Mouse (Mus musculus) intestine, embryonic 14.5 days (tissue): ENCODE measurements around the gene Zfpl1. TPM values are rescaled to one million over a fixed set of nuclear protein-coding genes. Genes with fewer than 3 reads are reported as not detected.
"Not testable (repeated sequence)": the region's sequence is repeated elsewhere in the genome, so short reads cannot be mapped to it uniquely, and the experiment has no call there.

Source experiments
- ATAC-seq: fragments of 200-750 bp; cut with Nextera tagmentation; replicated peaks from 2 replicates; pipeline ENCODE4 v1.8.0; 2017; ENCODE audit warnings: low read depth, moderate number of reproducible peaks, moderate TSS enrichment, moderate library complexity; ENCODE audit not compliant: low FRiP score, low TSS enrichment
- DNase-seq: peaks from one replicate; pipeline ENCODE4 v3.0.0-alpha.2; 2018; ENCODE audit warnings: low spot score
- H3K27ac ChIP-seq: fragments of 300-500 bp; sonication (generic); 2 replicates; pipeline ENCODE4 v1.5.1; 2014; ENCODE audit warnings: low read depth, mild to moderate bottlenecking, control low read depth
- H3K27me3 ChIP-seq: fragments of 300-500 bp; sonication (generic); replicated peaks from 2 replicates; pipeline ENCODE4 v1.6.1; 2014; ENCODE audit warnings: low read length, control low read depth; ENCODE audit not compliant: control insufficient read depth, insufficient read depth
- H3K36me3 ChIP-seq: fragments of 300-500 bp; sonication (generic); 2 replicates; pipeline ENCODE4 v1.6.1; 2014; ENCODE audit warnings: low read length, control low read depth; ENCODE audit not compliant: control insufficient read depth, insufficient read depth
- H3K4me1 ChIP-seq: fragments of 300-500 bp; sonication (generic); replicated peaks from 2 replicates; pipeline ENCODE4 v1.6.1; 2014; ENCODE audit warnings: low read length, control low read depth, mixed read lengths; ENCODE audit not compliant: control insufficient read depth, insufficient read depth
- H3K4me2 ChIP-seq: fragments of 300-500 bp; sonication (generic); 2 replicates; pipeline ENCODE4 v1.6.1; 2014; ENCODE audit warnings: low read length
- H3K4me3 ChIP-seq: fragments of 300-500 bp; sonication (generic); 2 replicates; pipeline ENCODE4 v1.5.1; 2014; ENCODE audit warnings: low read depth, low read length, control low read depth, mixed read lengths
- H3K9ac ChIP-seq: fragments of 300-500 bp; sonication (generic); 2 replicates; pipeline ENCODE4 v1.6.1; 2014; ENCODE audit warnings: mild to moderate bottlenecking, low read length
- H3K9me3 ChIP-seq: fragments of 300-500 bp; sonication (generic); 2 replicates; pipeline ENCODE4 v1.6.1; 2016; ENCODE audit warnings: low read length, control low read depth; ENCODE audit not compliant: control insufficient read depth
- WGBS: fragments of 180-500 bp; shearing (Covaris S2); extraction: QIAGEN DNeasy Blood & Tissue Kit; methylation state at CpG from one replicate; pipeline ENCODE4 v1.1.7; 2014; 5-methylcytosine and 5-hydroxymethylcytosine counted together
- polyA plus RNA-seq: library from polyadenylated mRNA; unstranded; fragments of >200 nt; fragmentation: Nextera tagmentation; extraction: Ambion mirVana; gene quantifications from 2 replicates; pipeline ENCODE4 v1.2.1, GENCODE M21; 2014

The Zfpl1 gene
- polyA plus RNA-seq, result 70.9 and 77.0 TPM in 2 replicates

- Histone ChIP-seq H3K27me3 (no peaks in the 10 kb centered on the region), H3K4me1 (peaks cover 16% of the 10 kb centered on the region), H3K9ac (peak within 1 kb of the TSS; percentile 71), H3K36me3 (peaks cover 50% of the 10 kb centered on the region), H3K4me2 (peak within 1 kb of the TSS; percentile 93), H3K4me3 (peak within 1 kb of the TSS; percentile 62), H3K9me3 (no peaks in the 10 kb centered on the region), H3K27ac (peak within 1 kb of the TSS; percentile 70)
- peak; percentile 98 for DNase-seq
- peak; percentile 90 for ATAC-seq
- WGBS, result under 1% methylated on average over 58 of the region's 58 CpGs
Observed at GRCm38 (mm10) chr19:6084478-6085248, at the start of gene Zfpl1, which contains the start of gene Cdca5. Gene Zfpl1 (minus strand): TSS chr19:6084956. Gene Cdca5 (plus strand): TSS chr19:6084983.

- H3K9me3 ChIP-seq, H3K27me3 ChIP-seq, ATAC-seq, H3K4me3 ChIP-seq, H3K4me1 ChIP-seq, H3K4me2 ChIP-seq, H3K9ac ChIP-seq, DNase-seq, H3K27ac ChIP-seq: not testable (repeated sequence)
- 54% methylated on average over 1 of the region's 1 CpGs for WGBS
- H3K36me3 ChIP-seq, result peaks cover 27% of the 10 kb centered on the region; the same call in 1 of the 2 replicates
Observed at GRCm38 (mm10) chr19:6133197-6133596, 48.4 kb upstream of the Zfpl1 start.

GRCm38 (mm10) chr19:6132171-6132827 is 47.5 kb upstream of the Zfpl1 start:
- H3K36me3 ChIP-seq, result peaks cover 24% of the 10 kb centered on the region; the same call in 1 of the 2 replicates
- WGBS, result 82% methylated on average over 7 of the region's 7 CpGs
- H3K4me2 ChIP-seq, result no peak overlapping the region
- no peak for ATAC-seq
- no peaks in the 10 kb centered on the region for H3K9me3 ChIP-seq
- H3K9ac ChIP-seq, result no peak overlapping the region
- no peak for DNase-seq
- no peak overlapping the region for H3K27ac ChIP-seq
- 0 out of 2 replicates have a peak, but pooled peaks cover 2% of the 10 kb centered on the region for H3K4me1 ChIP-seq
- no peaks in the 10 kb centered on the region for H3K27me3 ChIP-seq
- no peak overlapping the region for H3K4me3 ChIP-seq

GRCm38 (mm10) chr19:6130414-6131128 is 45.8 kb upstream of the Zfpl1 start:
- H3K4me2 ChIP-seq, DNase-seq, H3K27me3 ChIP-seq, H3K27ac ChIP-seq, H3K4me3 ChIP-seq, H3K9me3 ChIP-seq, H3K9ac ChIP-seq, ATAC-seq, H3K4me1 ChIP-seq: not testable (repeated sequence)
- H3K36me3 ChIP-seq, result peaks cover 12% of the 10 kb centered on the region; the same call in 1 of the 2 replicates
- WGBS, result 76% methylated on average over 7 of the region's 7 CpGs

- H3K9ac ChIP-seq, result peak within 1 kb of the TSS; percentile 67
- DNase-seq (peak; percentile 96), ATAC-seq (peak; percentile 89)
- no peaks in the 10 kb centered on the region for H3K27me3 ChIP-seq
- WGBS, result under 1% methylated on average over 32 of the region's 32 CpGs
- peak within 1 kb of the TSS; percentile 57 for H3K4me2 ChIP-seq
- peaks cover 2% of the 10 kb centered on the region; the same call in 1 of the 2 replicates for H3K4me1 ChIP-seq
- H3K27ac ChIP-seq, result peak within 1 kb of the TSS; percentile 91
- H3K4me3 ChIP-seq, result peak within 1 kb of the TSS; percentile 56
- no peaks in the 10 kb centered on the region for H3K36me3 ChIP-seq
- H3K9me3 ChIP-seq, result no peaks in the 10 kb centered on the region
Observed at GRCm38 (mm10) chr19:6127760-6128341, 43.1 kb upstream of the Zfpl1 start, which contains the start of gene Snx15. Gene Snx15 (minus strand): TSS chr19:6128304.

- no peaks in the 10 kb centered on the region for H3K36me3 ChIP-seq
- H3K9me3 ChIP-seq, result no peaks in the 10 kb centered on the region
- ATAC-seq (no peak), DNase-seq (no peak)
- peak overlapping the region; percentile 57 for H3K4me2 ChIP-seq
- peak overlapping the region; percentile 56 for H3K4me3 ChIP-seq
- no peak overlapping the region for H3K9ac ChIP-seq
- peak overlapping the region; percentile 91; the same call in 1 of the 2 replicates for H3K27ac ChIP-seq
- H3K27me3 ChIP-seq, result no peaks in the 10 kb centered on the region
- 71% methylated on average over 10 of the region's 10 CpGs for WGBS
- H3K4me1 ChIP-seq, result peaks cover 2% of the 10 kb centered on the region; the same call in 1 of the 2 replicates
Observed at GRCm38 (mm10) chr19:6126789-6127580, 42.2 kb upstream of the Zfpl1 start.

GRCm38 (mm10) chr19:6126289-6126688 is 41.5 kb upstream of the Zfpl1 start:
- DNase-seq, result no peak
- 30% methylated on average over 4 of the region's 4 CpGs for WGBS
- ATAC-seq, result no peak
- H3K27ac ChIP-seq, result no peak overlapping the region
- no peak overlapping the region for H3K9ac ChIP-seq
- H3K4me1 ChIP-seq, result peaks cover 2% of the 10 kb centered on the region; the same call in 1 of the 2 replicates
- H3K4me2 ChIP-seq, result no peak overlapping the region
- H3K36me3 ChIP-seq, result peaks cover under 1% of the 10 kb centered on the region; the same call in 1 of the 2 replicates
- H3K27me3 ChIP-seq, result no peaks in the 10 kb centered on the region
- no peak overlapping the region for H3K4me3 ChIP-seq
- no peaks in the 10 kb centered on the region for H3K9me3 ChIP-seq
